Mouse (Mus musculus) c-Kit-positive CD71-negative TER-119-negative erythroid progenitor cells, embryonic 14.5 days (primary cell): ENCODE results near the gene Trp53rka.
"Not testable (repeated sequence)": the region's sequence is repeated elsewhere in the genome, so short reads cannot be mapped to it uniquely, and the experiment has no call there.

ENCODE experiments used
- DNase-seq: peaks from one replicate; pipeline ENCODE4 v3.0.0-alpha.2; 2013; ENCODE audit warnings: low read depth

Gene Trp53rka

GRCm38 (mm10) chr2:165492648-165493553, at the start of gene Trp53rka:
Gene Trp53rka, minus strand, starts transcription at chr2:165493324.
- DNase-seq = peak; percentile 55

- no peak for DNase-seq
These were observed 47.9 kb upstream of the Trp53rka start for GRCm38 (mm10) chr2:165540975-165541374.

GRCm38 (mm10) chr2:165533789-165534188, 40.7 kb upstream of the Trp53rka start:
- DNase-seq = no peak

DNA sequence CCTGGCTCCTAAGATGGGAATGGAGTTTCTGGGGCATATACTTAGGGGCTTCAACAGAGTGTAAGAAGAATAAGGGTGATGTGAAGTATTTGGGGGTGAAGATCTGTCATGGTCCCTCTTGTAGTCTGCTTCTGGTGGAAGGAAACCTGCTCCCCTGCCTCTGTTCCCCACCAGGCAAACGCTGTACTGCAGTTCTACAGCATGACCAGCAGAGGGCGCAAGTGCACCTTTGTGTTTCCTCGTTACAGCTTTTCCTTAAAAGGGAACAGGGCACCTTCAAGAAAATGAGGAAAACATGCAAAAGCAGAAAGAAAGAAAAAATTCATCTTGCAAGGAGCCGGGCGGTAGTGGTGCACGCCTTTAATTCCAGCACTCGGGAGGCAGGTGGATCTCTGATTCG, 36.0 kb upstream of the Trp53rka start:
- peak; percentile 28 for DNase-seq

DNA sequence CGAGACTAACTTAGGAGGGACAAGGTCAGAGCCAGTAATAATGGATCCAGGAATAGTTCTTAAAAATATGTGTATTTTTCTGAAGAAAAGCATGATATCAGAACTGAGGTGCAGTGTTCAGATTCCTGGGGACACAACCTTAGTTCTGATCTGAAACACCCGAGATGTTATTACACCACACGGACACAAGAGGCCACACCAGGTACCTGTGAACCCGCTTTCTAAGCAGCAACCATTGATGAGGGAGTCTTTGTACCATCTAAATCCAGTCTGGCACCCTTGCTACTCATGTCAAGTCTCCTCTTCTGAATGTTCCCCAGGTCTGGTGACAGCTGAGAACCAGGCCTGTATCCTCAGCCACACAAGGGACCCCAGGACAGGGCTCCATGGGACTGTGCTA, 32.5 kb upstream of the Trp53rka start:
- DNase-seq = no peak

- DNase-seq = no peak
These were observed 22.1 kb upstream of the Trp53rka start for GRCm38 (mm10) chr2:165515178-165515728.

DNA sequence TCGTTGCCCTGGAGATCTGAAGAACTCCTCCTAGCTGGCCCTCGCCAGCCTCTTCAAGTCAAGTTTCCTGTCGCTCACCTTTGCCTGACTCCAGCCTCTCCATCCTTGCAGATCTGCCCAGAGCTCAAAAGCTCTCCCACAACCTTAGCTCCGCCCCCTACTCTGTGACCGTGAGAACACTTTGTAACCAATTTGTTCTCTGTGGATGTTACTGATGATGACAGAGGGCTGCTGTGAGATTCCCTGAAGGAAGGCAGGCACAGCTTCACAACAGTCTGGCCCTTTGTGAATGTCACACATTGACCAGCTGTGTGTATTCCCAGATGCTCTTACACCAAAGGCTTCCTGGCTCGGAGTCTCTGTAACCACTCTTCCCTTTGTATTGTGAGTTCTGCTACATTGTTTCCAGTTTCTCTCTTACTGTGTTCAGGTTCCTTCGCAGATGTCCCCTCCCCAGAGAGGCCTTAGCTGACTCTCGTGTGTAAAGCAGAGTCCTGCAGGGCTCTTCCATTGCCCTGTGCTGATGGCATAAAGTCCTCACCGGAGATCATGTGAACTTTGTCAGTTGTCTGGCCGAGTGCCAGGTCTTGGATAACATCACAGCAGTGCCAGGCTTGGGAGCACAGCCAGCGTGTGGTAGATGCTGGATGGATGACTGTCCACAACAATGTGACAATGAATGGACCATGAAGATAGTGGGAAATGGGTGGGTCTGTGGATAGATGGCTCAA, 19.9 kb upstream of the Trp53rka start:
- DNase-seq = no peak

DNA sequence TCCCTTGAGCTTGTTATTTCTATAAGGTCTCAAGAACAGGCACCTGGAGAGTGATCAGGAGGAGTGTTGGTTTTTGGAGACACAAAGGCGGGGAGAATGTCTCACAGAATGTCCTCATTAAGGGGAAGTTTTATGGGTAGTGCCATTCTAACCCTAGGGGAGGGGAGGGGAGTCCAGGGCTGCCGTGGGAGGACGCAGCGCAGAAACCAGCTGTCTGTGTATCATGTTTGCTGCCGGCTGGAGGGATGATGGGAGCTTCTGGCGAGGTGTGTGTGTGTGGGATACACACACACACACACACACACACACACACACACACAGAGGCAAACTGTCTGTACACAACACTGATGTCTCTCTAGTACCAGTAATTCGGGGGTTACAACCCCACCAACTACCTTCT, 19.3 kb upstream of the Trp53rka start:
- no peak for DNase-seq

GRCm38 (mm10) chr2:165511530-165511929, 18.4 kb upstream of the Trp53rka start:
- DNase-seq = not testable (repeated sequence)

DNA sequence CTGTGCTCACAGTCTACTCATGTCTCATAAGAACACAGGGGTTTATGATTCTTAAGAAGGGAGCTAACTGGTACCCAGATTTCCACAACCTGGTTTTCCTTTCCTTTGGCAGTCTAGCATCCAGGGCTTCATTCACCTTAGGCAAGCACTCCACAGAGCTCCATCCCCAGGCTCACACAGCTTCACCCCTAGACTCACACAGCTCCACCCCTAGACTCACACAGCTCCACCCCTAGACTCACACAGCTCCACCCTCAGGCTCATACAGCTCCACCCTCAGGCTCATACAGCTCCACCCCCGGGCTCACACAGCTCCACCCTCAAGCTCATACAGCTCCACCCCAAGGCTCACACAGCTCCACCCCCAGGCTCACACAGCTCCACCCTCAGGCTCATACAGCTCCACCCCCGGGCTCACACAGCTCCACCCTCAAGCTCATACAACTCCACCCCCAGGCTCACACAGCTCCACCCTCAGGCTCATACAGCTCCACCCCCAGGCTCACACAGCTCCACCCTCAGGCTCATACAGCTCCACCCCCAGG, 17.9 kb upstream of the Trp53rka start:
- not testable (repeated sequence) for DNase-seq

DNA sequence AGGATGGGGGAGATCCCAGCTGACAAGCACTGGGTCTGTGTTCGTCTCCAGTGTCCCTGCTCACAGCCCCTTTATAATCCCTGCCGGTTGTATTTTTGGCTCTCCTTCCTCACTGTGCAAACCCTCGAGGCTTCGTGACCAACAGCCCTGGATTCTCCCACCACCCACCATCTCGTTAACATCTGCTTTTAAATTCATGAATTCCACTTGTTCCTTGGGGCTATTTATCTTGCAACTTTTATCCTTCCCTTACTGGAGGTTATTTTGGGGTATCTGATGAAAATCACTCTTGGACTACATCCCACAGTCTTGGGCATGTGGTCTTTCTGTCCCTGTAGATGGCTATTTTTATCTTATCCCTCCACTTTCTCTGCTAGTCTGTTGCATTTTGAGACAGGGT, 17.3 kb upstream of the Trp53rka start:
- no peak for DNase-seq

DNA sequence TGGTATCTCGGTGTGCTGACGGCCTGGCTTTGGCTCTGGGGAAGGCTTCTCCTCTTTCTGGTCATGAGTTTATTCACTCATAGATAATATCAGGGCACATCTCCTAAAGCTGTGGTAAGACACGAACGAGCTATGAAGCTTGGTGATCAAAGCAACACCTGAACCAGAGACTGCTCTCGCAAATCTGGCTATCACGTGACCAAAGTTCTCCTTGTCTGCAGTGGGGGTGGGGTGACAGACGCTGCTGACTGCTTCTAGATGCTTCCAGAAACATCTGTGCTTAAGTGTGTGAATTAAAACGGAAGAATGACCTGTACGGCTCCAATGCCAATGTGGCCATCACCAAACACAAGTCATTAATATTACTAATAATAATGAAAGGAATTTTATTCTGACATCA, 16.6 kb upstream of the Trp53rka start:
- DNase-seq = no peak

DNA sequence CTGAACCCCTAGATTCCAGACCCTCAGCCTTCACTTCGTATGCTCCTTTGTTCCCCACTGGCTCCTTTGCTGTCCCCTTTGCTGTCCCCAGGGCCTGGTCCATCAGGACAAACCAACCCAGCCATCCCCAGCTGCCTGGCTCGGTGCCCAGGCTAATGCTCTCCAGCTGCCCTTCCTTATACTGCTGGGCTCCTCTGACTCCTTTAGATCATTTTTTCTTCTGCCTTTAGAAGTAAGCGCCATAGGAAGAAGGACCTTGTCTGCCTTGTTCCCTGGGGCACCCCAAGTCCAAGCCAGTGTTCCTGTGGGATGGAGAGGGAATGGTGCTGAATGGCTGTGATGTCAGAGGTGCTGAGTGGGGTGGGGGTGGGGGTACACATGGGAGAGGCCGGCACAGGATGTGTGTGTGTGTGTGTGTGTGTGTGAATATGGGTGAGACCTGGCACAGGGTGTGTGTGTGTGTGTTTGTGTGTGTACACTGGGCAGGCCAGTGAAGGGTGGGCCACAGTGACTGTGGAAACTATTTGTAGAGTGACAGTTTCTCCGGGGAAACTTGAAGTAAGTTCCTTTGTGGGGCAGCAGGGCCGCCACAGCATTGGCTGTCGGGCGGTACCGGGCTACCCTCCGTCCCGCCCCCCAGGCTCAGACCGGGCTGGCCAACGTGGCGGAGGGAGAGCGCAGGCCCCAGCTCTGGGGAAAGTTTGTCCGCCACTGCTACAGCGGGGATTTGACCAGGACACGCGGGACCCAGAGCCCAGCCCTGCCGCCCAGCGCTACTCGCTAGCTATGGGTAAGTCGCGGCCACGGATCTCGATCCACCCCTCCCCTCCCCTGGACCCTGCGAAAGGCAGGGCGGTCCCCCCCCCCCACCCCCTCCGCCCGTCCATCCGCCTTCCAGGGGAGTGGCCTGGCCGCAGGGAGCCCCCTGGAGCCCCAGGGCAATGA, 10.4 kb upstream of the Trp53rka start, which contains the start of gene Slc2a10:
Gene Slc2a10 (plus strand): TSS at position 529 of the 945 bp plus-strand sequence.
- no peak for DNase-seq

GRCm38 (mm10) chr2:165498816-165499215, 5.7 kb upstream of the Trp53rka start:
- DNase-seq = no peak

- no peak for DNase-seq
These were observed 4.7 kb upstream of the Trp53rka start for GRCm38 (mm10) chr2:165497706-165498275.

DNA sequence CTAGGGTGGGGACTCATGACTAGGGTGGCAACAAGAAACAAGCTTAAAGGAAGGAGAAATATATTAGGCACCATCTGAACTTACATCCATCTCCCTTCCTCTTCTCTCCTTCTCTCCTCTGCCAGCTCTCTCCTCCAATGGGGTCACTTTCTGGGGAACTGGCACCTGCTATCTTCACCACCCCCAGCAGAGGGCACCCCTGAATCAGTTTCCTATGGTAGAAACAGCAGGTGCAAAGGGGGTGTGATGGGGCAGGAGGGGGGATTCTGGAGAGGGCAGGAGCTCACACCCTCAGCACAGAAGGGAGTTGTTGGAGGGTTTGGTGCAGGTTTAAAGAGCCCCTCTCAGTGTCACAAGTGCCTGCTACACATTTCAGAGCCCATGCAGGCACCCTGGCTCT, 3.1 kb upstream of the Trp53rka start:
- DNase-seq = peak; percentile 41

DNA sequence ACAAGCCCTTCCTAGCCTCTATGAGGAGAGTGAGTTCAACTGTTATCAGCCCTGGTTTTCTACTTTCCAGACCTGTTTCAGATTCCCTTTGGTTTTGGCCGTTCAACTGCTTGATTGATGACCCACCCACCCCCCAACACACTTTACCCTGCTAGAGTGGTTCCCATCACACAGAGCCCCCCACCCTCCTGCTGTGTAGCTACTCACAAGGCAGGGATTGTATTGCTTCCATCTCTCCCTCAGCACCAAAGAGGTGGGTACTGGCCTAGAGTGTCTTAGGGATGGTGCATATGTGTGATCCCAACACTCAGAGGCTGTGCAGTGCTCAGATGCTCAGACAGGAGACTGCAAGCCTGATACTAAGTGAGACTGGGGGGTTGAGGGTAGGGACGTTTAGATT, 1.4 kb upstream of the Trp53rka start:
- no peak for DNase-seq

GRCm38 (mm10) chr2:165493587-165494210, 575 bp upstream of the Trp53rka start:
- DNase-seq = no peak

GRCm38 (mm10) chr2:165486881-165487535, 6.1 kb downstream of the Trp53rka start:
- DNase-seq = no peak

DNA sequence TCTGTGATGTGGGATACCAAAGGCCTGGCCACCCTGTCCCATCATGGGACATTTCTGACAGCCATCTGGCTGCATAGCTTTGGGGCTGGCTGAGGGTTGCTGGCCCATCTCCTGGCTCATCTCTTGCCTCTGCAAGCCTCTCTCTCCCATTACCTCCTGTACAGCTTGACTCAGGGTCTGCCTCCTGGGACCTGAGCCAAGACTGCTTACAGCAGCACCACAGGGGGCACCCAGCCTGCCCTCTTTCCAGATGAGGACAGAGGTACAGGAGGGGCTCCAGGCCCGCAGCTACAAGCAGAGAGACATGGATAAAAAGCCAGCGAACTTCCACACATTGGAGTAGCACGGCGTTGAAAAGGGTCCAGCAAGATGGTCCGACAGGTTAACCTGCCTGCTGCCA, 6.7 kb downstream of the Trp53rka start:
- DNase-seq = no peak
